Mouse (Mus musculus) testis, adult 2 months (tissue): ENCODE measurements around the gene Mfap4.

Source experiments
- CTCF ChIP-seq: fragments of 200-500 bp; IDR thresholded peaks from 2 replicates; pipeline ENCODE4 v1.5.1; 2012; ENCODE audit warnings: low read depth, mild to moderate bottlenecking, inconsistent platforms, low read length, moderate library complexity; ENCODE audit not compliant: control insufficient read depth, insufficient read depth, insufficient replicate concordance
- POLR2A ChIP-seq: fragments of 200-500 bp; IDR thresholded peaks from 2 replicates; pipeline ENCODE4 v1.6.1; 2012; ENCODE audit warnings: low read depth, mild to moderate bottlenecking, inconsistent platforms, low read length, moderate library complexity; ENCODE audit not compliant: control insufficient read depth

GRCm38 (mm10) chr11:61497490-61497889 is 12.3 kb downstream of the Mfap4 start:
- TF ChIP-seq POLR2A (no peak), CTCF (no peak)
